Mouse (Mus musculus): ENCODE measurements around the gene Tbx4. TPM values are rescaled to one million over a fixed set of nuclear protein-coding genes. Genes with fewer than 3 reads are reported as not detected.
A peak's percentile ranks its signal among the peaks of the same experiment; 100 is the strongest.

Tbx4 gene
- total and polyA plus RNA-seq, 3 experiments: 0.12 to 0.64 TPM; not detected in 1

DNA sequence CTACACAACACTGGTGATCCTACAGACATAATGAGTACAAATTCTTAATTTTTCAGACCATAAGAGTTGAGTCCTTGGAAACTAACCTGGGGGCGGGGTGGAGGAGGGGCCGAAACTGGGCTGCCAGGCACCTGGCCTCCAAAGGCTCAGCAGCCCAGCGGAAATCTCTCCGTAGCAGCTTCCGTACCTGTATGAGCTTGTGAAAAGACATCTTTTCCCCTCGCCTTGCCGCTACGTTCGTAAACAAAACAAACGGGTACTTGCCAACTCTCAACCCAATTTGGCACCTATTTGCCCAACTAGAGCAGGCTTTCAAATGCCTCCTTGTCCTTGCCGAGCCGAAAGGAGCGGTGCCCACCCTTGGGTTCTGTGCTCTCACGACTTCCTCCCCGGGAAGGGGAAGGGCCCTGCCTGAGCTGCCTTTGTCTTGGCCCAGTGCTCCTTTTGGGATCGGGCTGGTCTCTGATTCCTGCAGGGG is 40.1 kb downstream of the Tbx4 start:
- H3K9ac ChIP-seq (ENCODE audit: control insufficient read depth, low read depth, low read length, poor library complexity, severe bottlenecking): no peak overlapping the region
- H3K79me2 ChIP-seq (ENCODE audit: control insufficient read depth, insufficient read depth, low read length, poor library complexity): no peaks in the 10 kb centered on the region; the same call in 1 of the 2 replicates
- no peak for DNase-seq (ENCODE audit: low read depth, low spot score)
- no peak for TF ChIP-seq MXI1 (IDR thresholded peaks at IDR 0.05; ENCODE audit: low read depth, low read length)
- TF ChIP-seq TBP (IDR thresholded peaks at IDR 0.05; ENCODE audit: low read depth, low read length): no peak
- TF ChIP-seq GATA1 (IDR thresholded peaks at IDR 0.05; ENCODE audit: low read depth, low read length): no peak
- TF ChIP-seq USF2 (IDR thresholded peaks at IDR 0.05; ENCODE audit: borderline replicate concordance in 1 of 2, insufficient read depth in 1 of 2, low read depth in 1 of 2, low read length in 2 of 2): no peak
- no peak for TF ChIP-seq GABPA (IDR thresholded peaks at IDR 0.05; ENCODE audit: low read depth, low read length)
- no peak for TF ChIP-seq E2F4 (IDR thresholded peaks at IDR 0.05; ENCODE audit: borderline replicate concordance, low read depth, low read length)
- TF ChIP-seq TAL1 (IDR thresholded peaks at IDR 0.05; ENCODE audit: low read length): no peak
- no peak for TF ChIP-seq ZNF384 (IDR thresholded peaks at IDR 0.05; ENCODE audit: low read depth, low read length)
- TF ChIP-seq JUND (IDR thresholded peaks at IDR 0.05; ENCODE audit: low read depth, low read length): no peak
- TF ChIP-seq USF1 (IDR thresholded peaks at IDR 0.05; ENCODE audit: low read depth, low read length): no peak
- H3K27ac ChIP-seq (ENCODE audit: control insufficient read depth, low read depth, low read length): no peak overlapping the region
- no peak overlapping the region for H3K4me3 ChIP-seq (ENCODE audit: control insufficient read depth in 1 of 2, insufficient read depth in 1 of 2, low read depth in 2 of 2, low read length in 2 of 2)
- peaks cover 0 to 2% of the 10 kb centered on the region in 2 experiments; a peak in 2 of 4 replicates for H3K27me3 ChIP-seq (ENCODE audit: control insufficient read depth in 1 of 2, insufficient read depth in 2 of 2, low read length in 2 of 2)
- H3K4me1 ChIP-seq (ENCODE audit: control insufficient read depth in 1 of 2, insufficient read depth in 2 of 2, low read length in 2 of 2): peaks cover 0 to 13% of the 10 kb centered on the region in 2 experiments; a peak in 1 of 4 replicates
- peaks cover 0 to 8% of the 10 kb centered on the region in 2 experiments; a peak in 2 of 4 replicates for H3K36me3 ChIP-seq (ENCODE audit: control insufficient read depth in 1 of 2, insufficient read depth in 2 of 2, low read length in 2 of 2)
- H3K9me3 ChIP-seq (replicated peaks; ENCODE audit: insufficient read depth, low read length): no peaks in the 10 kb centered on the region

DNA sequence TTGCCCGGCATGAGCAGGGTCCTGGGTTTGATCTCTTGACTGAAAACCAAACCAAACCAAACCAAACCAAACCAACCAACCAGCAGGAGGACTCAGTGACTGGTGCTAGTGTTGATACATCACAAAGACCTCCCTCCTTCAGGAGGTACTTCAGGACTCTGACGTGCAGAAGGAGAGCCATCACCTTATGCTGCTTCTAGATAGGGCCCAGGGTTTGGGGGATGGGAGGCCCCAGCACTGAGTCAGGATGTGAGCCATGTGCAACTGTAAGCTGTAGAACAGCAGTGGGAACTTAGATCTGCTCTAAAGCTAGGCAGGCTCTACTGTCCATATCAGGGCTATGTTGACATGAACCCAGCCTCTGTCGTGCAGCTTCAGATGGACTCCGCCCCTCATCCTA is 41.9 kb downstream of the Tbx4 start:
- Histone ChIP-seq H3K79me2 (ENCODE audit: control insufficient read depth, insufficient read depth, low read length, poor library complexity) (no peaks in the 10 kb centered on the region; the same call in 1 of the 2 replicates), H3K4me3 (ENCODE audit: control insufficient read depth in 1 of 2, insufficient read depth in 1 of 2, low read depth in 2 of 2, low read length in 2 of 2) (peak overlapping the region in 1 of 2 experiments; percentile 38; a peak in 2 of 4 replicates), H3K9ac (ENCODE audit: control insufficient read depth, low read depth, low read length, poor library complexity, severe bottlenecking) (no peak overlapping the region), H3K27me3 (ENCODE audit: control insufficient read depth in 1 of 2, insufficient read depth in 2 of 2, low read length in 2 of 2) (no peaks in the 10 kb centered on the region), H3K27ac (ENCODE audit: control insufficient read depth, low read depth, low read length) (peak overlapping the region; percentile 64), H3K4me1 (ENCODE audit: control insufficient read depth in 1 of 2, insufficient read depth in 2 of 2, low read length in 2 of 2) (peaks cover 0 to 13% of the 10 kb centered on the region in 2 experiments; a peak in 1 of 4 replicates), H3K36me3 (ENCODE audit: control insufficient read depth in 1 of 2, insufficient read depth in 2 of 2, low read length in 2 of 2) (peaks cover 0 to 8% of the 10 kb centered on the region in 2 experiments; a peak in 2 of 4 replicates), H3K9me3 (replicated peaks; ENCODE audit: insufficient read depth, low read length) (no peaks in the 10 kb centered on the region)
- peak; percentile 90 for DNase-seq (ENCODE audit: low read depth, low spot score)
- peak; percentile 76 for TF ChIP-seq MAX (IDR thresholded peaks at IDR 0.05; ENCODE audit: low read length)
- TF ChIP-seq SMC3 (IDR thresholded peaks at IDR 0.05; ENCODE audit: low read depth, low read length): 0 out of 2 replicates have a peak, but pooled peaks have one; percentile 14
- TF ChIP-seq EP300 (IDR thresholded peaks at IDR 0.05; ENCODE audit: low read depth in 1 of 2, low read length in 2 of 2): peak; percentile 47 to 67; a peak in 2 of 4 replicates
- TF ChIP-seq MYC (IDR thresholded peaks at IDR 0.05; ENCODE audit: low read depth, low read length): peak; percentile 82
- no peak for TF ChIP-seq ZMIZ1 (IDR thresholded peaks at IDR 0.05; ENCODE audit: low read depth, low read length)
- TF ChIP-seq MAFK (IDR thresholded peaks at IDR 0.05; ENCODE audit: borderline replicate concordance, low read depth, low read length): no peak
- TF ChIP-seq RCOR1 (IDR thresholded peaks at IDR 0.05; ENCODE audit: low read depth, low read length): 0 out of 2 replicates have a peak, but pooled peaks have one; percentile 10
- no peak for TF ChIP-seq POLR2AphosphoS5 (IDR thresholded peaks at IDR 0.05; ENCODE audit: borderline replicate concordance, low read depth, low read length)
- peak; percentile 72 for TF ChIP-seq MXI1 (IDR thresholded peaks at IDR 0.05; ENCODE audit: low read depth, low read length)
- TF ChIP-seq TBP (IDR thresholded peaks at IDR 0.05; ENCODE audit: low read depth, low read length): peak; percentile 80
- no peak for TF ChIP-seq TCF12 (IDR thresholded peaks at IDR 0.05; ENCODE audit: low read depth, low read length)
- no peak for TF ChIP-seq GABPA (IDR thresholded peaks at IDR 0.05; ENCODE audit: low read depth, low read length)
- TF ChIP-seq CHD2 (IDR thresholded peaks at IDR 0.05; ENCODE audit: low read length): peak; percentile 73
- TF ChIP-seq GATA1 (IDR thresholded peaks at IDR 0.05; ENCODE audit: low read depth, low read length): peak; percentile 47; the same call in 1 of the 2 replicates
- TF ChIP-seq JUND (IDR thresholded peaks at IDR 0.05; ENCODE audit: low read depth, low read length): no peak
- peak; percentile 63 for TF ChIP-seq TAL1 (IDR thresholded peaks at IDR 0.05; ENCODE audit: low read length)
- TF ChIP-seq USF1 (IDR thresholded peaks at IDR 0.05; ENCODE audit: low read depth, low read length): no peak
- TF ChIP-seq SIN3A (IDR thresholded peaks at IDR 0.05; ENCODE audit: low read length): peak; percentile 56; the same call in 1 of the 2 replicates
- 0 out of 4 replicates have a peak, but pooled peaks of 1 of the 2 experiments have one; percentile 20 for TF ChIP-seq POLR2A (IDR thresholded peaks at IDR 0.05; ENCODE audit: control insufficient read depth in 1 of 2, insufficient read depth in 1 of 2, low read depth in 1 of 2, low read length in 2 of 2, poor library complexity in 1 of 2)
- no peak for TF ChIP-seq CHD1 (IDR thresholded peaks at IDR 0.05; ENCODE audit: low read depth, low read length)
- 0 out of 2 replicates have a peak, but pooled peaks have one; percentile 27 for TF ChIP-seq ETS1 (IDR thresholded peaks at IDR 0.05; ENCODE audit: low read depth, low read length)
- TF ChIP-seq MYB (IDR thresholded peaks at IDR 0.05; ENCODE audit: low read depth, low read length): no peak

All from MEL (cell line).